Mouse (Mus musculus) NIH3T3 (cell line): ENCODE measurements around the gene Spag4.

ENCODE experiments used
- DNase-seq: peaks from one replicate; pipeline ENCODE4 v3.0.0-alpha.2; 2012; ENCODE audit warnings: low read depth

Gene Spag4

GRCm38 (mm10) chr2:156065099-156066041 lies at the start of gene Spag4:
Gene Spag4, plus strand, starts transcription at chr2:156065175.
- peak; percentile 82 for DNase-seq

- DNase-seq = no peak
Measured at GRCm38 (mm10) chr2:156018106-156018505, 46.9 kb upstream of the Spag4 start.

GRCm38 (mm10) chr2:156021219-156021618 lies 43.8 kb upstream of the Spag4 start:
- no peak for DNase-seq

GRCm38 (mm10) chr2:156021765-156022164 lies 43.2 kb upstream of the Spag4 start:
- no peak for DNase-seq

GRCm38 (mm10) chr2:156025482-156025881 lies 39.5 kb upstream of the Spag4 start:
- DNase-seq = peak; percentile 48

GRCm38 (mm10) chr2:156039390-156039789 lies 25.6 kb upstream of the Spag4 start:
- DNase-seq = no peak

GRCm38 (mm10) chr2:156042903-156043302 lies 22.1 kb upstream of the Spag4 start:
- no peak for DNase-seq

GRCm38 (mm10) chr2:156047929-156048328 lies 17.0 kb upstream of the Spag4 start:
- no peak for DNase-seq

- no peak for DNase-seq
Measured at GRCm38 (mm10) chr2:156052816-156053215, 12.2 kb upstream of the Spag4 start, which contains the start of gene Fer1l4. Gene Fer1l4, minus strand, starts transcription at chr2:156052947.

GRCm38 (mm10) chr2:156066126-156066525 lies 1.2 kb downstream of the Spag4 start:
- DNase-seq = no peak

GRCm38 (mm10) chr2:156067916-156068315 lies 2.9 kb downstream of the Spag4 start:
- DNase-seq = no peak

GRCm38 (mm10) chr2:156071236-156071635 lies 6.3 kb downstream of the Spag4 start:
- DNase-seq = no peak

GRCm38 (mm10) chr2:156073725-156074124 lies 8.8 kb downstream of the Spag4 start:
- DNase-seq = no peak

- DNase-seq = no peak
Measured at GRCm38 (mm10) chr2:156077461-156077860, 12.5 kb downstream of the Spag4 start.

GRCm38 (mm10) chr2:156078421-156079182 lies 13.6 kb downstream of the Spag4 start:
- no peak for DNase-seq

GRCm38 (mm10) chr2:156079183-156079560 lies 14.2 kb downstream of the Spag4 start:
- DNase-seq = no peak

- no peak for DNase-seq
Measured at GRCm38 (mm10) chr2:156079674-156080073, 14.7 kb downstream of the Spag4 start.

- DNase-seq = no peak
Measured at GRCm38 (mm10) chr2:156080391-156080790, 15.4 kb downstream of the Spag4 start.

- DNase-seq = peak; percentile 46
Measured at GRCm38 (mm10) chr2:156084541-156084940, 19.6 kb downstream of the Spag4 start.

GRCm38 (mm10) chr2:156087391-156088110 lies 22.6 kb downstream of the Spag4 start:
- peak; percentile 76 for DNase-seq

- DNase-seq = peak; percentile 70
Measured at GRCm38 (mm10) chr2:156089799-156090198, 24.8 kb downstream of the Spag4 start.

GRCm38 (mm10) chr2:156091926-156092325 lies 27.0 kb downstream of the Spag4 start:
- DNase-seq = peak; percentile 63
